Mouse (Mus musculus) pancreas, adult 10 weeks (tissue): ENCODE results near the gene Adpgk. TPM values are rescaled to one million over a fixed set of nuclear protein-coding genes. Genes with fewer than 3 reads are reported as not detected.

Experiments used
- polyA plus RNA-seq: library from polyadenylated mRNA; stranded (reverse); fragments of 350-450 nt; fragmentation: Illumina TruSeq; extraction: RNeasy Lipid Tissue Mini Kit (QIAGEN cat#74804); gene quantifications from one replicate; pipeline ENCODE4 v1.2.3, GENCODE M21; 2015; ENCODE audit warnings: low read depth, low replicate concordance; ENCODE audit not compliant: insufficient read depth

Gene Adpgk
- polyA plus RNA-seq = 11.7 TPM

GRCm38 (mm10) chr9:59290957-59291687, at the start of gene Adpgk:
Gene Adpgk, plus strand, starts transcription at chr9:59291558.

DNA sequence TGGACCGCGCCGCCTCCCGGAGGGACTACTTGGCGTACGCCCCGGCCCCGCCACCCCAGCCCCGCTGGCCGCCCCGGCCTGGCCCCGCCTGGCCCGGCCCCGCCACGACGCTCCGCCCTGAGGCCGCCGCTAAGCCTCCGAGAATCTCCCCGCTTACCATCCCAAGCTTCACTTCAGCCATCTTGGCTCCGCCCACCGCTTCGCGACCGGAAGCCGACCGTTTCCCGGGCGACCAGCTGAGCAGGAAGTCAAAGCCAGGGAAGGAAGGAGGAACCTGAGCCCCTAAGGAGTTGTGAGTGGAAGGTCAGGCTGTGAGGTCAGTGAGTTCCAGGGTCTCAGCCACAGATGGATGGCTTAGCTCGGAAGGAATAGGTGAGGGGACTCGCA, 61.9 kb downstream of the Adpgk start, which contains the start of gene Bbs4:
Gene Bbs4, minus strand, starts transcription at position 256 of the 387 bp plus-strand sequence.

Other genes with a start within 250 kb of the Adpgk start
- 3.8 TPM for gene Bbs4, start 62.0 kb downstream of the Adpgk start, polyA plus RNA-seq
- gene Arih1, start 195.1 kb downstream of the Adpgk start, polyA plus RNA-seq = 8.3 TPM
- 22.5 TPM for gene Hexa, start 248.0 kb downstream of the Adpgk start, polyA plus RNA-seq
- not detected for gene Tmem202, start 248.3 kb downstream of the Adpgk start, polyA plus RNA-seq